Mouse (Mus musculus) embryonic fibroblast, embryonic 13.5 days (primary cell): ENCODE results near the gene Arl4d.

ENCODE experiments used
- CTCF ChIP-seq: IDR thresholded peaks from 2 replicates; pipeline ENCODE4 v1.5.1; 2011; ENCODE audit warnings: mild to moderate bottlenecking, control low read depth, low read length, moderate library complexity, borderline replicate concordance; ENCODE audit not compliant: insufficient read depth
- POLR2A ChIP-seq: IDR thresholded peaks from 2 replicates; pipeline ENCODE4 v1.6.1; 2011; ENCODE audit warnings: low read depth, mild to moderate bottlenecking, control low read depth, low read length, moderate library complexity

DNA sequence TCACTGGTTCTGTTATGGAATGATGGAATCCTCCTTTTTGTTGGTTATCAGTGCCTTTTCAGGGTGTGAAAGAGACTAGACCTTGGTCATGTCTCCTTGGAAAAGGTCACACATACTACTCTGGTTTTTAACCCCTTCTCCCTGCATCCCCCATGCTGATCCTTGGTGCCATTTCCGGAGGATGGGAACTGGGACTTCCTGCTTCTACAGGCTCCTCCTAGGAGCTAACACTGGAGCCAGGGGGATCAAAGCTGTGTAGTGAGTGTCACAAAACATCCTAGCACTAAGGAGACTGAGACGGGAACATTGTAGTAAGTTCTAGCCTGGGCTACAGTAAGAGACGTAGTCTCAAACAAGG lies 7.8 kb upstream of the Arl4d start:
- TF ChIP-seq CTCF (no peak), POLR2A (no peak)
